Mouse (Mus musculus) neutrophil, adult 59 days (primary cell): Measurements from ENCODE around the gene Kbtbd8. TPM values are rescaled to one million over a fixed set of nuclear protein-coding genes. Genes with fewer than 3 reads are reported as not detected.

Source experiments
- total RNA-seq, 2 experiments: library from RNA; stranded (reverse); gene quantifications; 1 replicate in 1 of 2; 2 replicates in 1 of 2; pipeline ENCODE4 v1.2.4; 2023

Gene Kbtbd8
- 1 to 10 TPM; 3.6 to 3.8 TPM for total RNA-seq

GRCm38 (mm10) chr6:95116946-95117345 is at the start of gene Kbtbd8:
Gene Kbtbd8, plus strand, starts transcription at chr6:95117240.

Other genes starting within 250 kb of the Kbtbd8 start
- gene Gm10234, start 204.9 kb downstream of the Kbtbd8 start, total RNA-seq = not detected